Mouse (Mus musculus) heart, embryonic 14.5 days (tissue): ENCODE data around the gene Pfn3. TPM values are rescaled to one million over a fixed set of nuclear protein-coding genes. Genes with fewer than 3 reads are reported as not detected.

Experiments
- ATAC-seq: fragments of 200-750 bp; cut with Nextera tagmentation; 2 replicates; pipeline ENCODE4 v1.8.0; 2017; ENCODE audit warnings: low read depth, moderate TSS enrichment; ENCODE audit not compliant: insufficient number of reproducible peaks, insufficient read depth, low FRiP score
- H3K27ac ChIP-seq, 2 experiments: fragments of 200-500 bp in 1 of 2; fragments of 300-500 bp in 1 of 2; sonication (generic) in 1 of 2; replicated peaks in 1 of 2; 2 replicates each; pipeline ENCODE4 v1.5.1; 2012 to 2014; ENCODE audit warnings: low read depth in 2 of 2, low read length in 2 of 2, control low read depth in 1 of 2, mild to moderate bottlenecking in 1 of 2, mixed read lengths in 1 of 2; ENCODE audit not compliant: control insufficient read depth in 1 of 2, insufficient read depth in 1 of 2
- H3K27me3 ChIP-seq: fragments of 300-500 bp; sonication (generic); 2 replicates; pipeline ENCODE4 v1.6.1; 2014; ENCODE audit warnings: mild to moderate bottlenecking, low read length, control low read depth; ENCODE audit not compliant: control insufficient read depth, insufficient read depth
- H3K36me3 ChIP-seq: fragments of 300-500 bp; sonication (generic); 2 replicates; pipeline ENCODE4 v1.6.1; 2014; ENCODE audit warnings: mild to moderate bottlenecking, control low read depth, low read length, mixed read lengths; ENCODE audit not compliant: control insufficient read depth, insufficient read depth
- H3K4me1 ChIP-seq, 2 experiments: fragments of 200-500 bp in 1 of 2; fragments of 300-500 bp in 1 of 2; sonication (generic) in 1 of 2; 2 replicates each; pipeline ENCODE4 v1.6.1; 2012 to 2014; ENCODE audit warnings: low read length in 2 of 2, control low read depth in 1 of 2, mixed read lengths in 1 of 2; ENCODE audit not compliant: control insufficient read depth in 2 of 2, insufficient read depth in 2 of 2
- H3K4me2 ChIP-seq: fragments of 300-500 bp; sonication (generic); 2 replicates; pipeline ENCODE4 v1.6.1; 2014; ENCODE audit warnings: mild to moderate bottlenecking, low read length
- H3K4me3 ChIP-seq, 2 experiments: fragments of 200-500 bp in 1 of 2; fragments of 300-500 bp in 1 of 2; sonication (generic) in 1 of 2; 2 replicates each; pipeline ENCODE4 v1.5.1; 2012 to 2014; ENCODE audit warnings: low read length in 2 of 2, mild to moderate bottlenecking in 2 of 2, control low read depth in 1 of 2, low read depth in 1 of 2, moderate library complexity in 1 of 2; ENCODE audit not compliant: control insufficient read depth in 1 of 2, insufficient read depth in 1 of 2
- H3K9ac ChIP-seq: fragments of 300-500 bp; sonication (generic); 2 replicates; pipeline ENCODE4 v1.6.1; 2014; ENCODE audit warnings: mild to moderate bottlenecking, low read length
- H3K9me3 ChIP-seq: fragments of 300-500 bp; sonication (generic); 2 replicates; pipeline ENCODE4 v1.6.1; 2016; ENCODE audit warnings: low read length, control low read depth; ENCODE audit not compliant: control insufficient read depth
- WGBS: fragments of 180-500 bp; shearing (Covaris S2); extraction: QIAGEN DNeasy Blood & Tissue Kit; methylation state at CpG from one replicate; pipeline ENCODE4 v1.1.7; 2014; 5-methylcytosine and 5-hydroxymethylcytosine counted together
- polyA plus RNA-seq: library from polyadenylated mRNA; unstranded; fragments of >200 nt; fragmentation: Nextera tagmentation; extraction: Ambion mirVana; gene quantifications from 2 replicates; pipeline ENCODE4 v1.2.1, GENCODE M21; 2014

The Pfn3 gene
- polyA plus RNA-seq, 1 experiment from 2014 or later, result not detected

- Histone ChIP-seq H3K4me1 (no peaks in the 10 kb centered on the region), H3K4me3 (no peak within 1 kb of the TSS), H3K9ac (no peak within 1 kb of the TSS), H3K36me3 (no peaks in the 10 kb centered on the region), H3K27me3 (peaks cover 21% of the 10 kb centered on the region), H3K4me2 (no peak within 1 kb of the TSS), H3K27ac (no peak within 1 kb of the TSS), H3K9me3 (0 out of 2 replicates have a peak, but pooled peaks cover 2% of the 10 kb centered on the region)
- WGBS, result 83% methylated on average over 10 of the region's 10 CpGs
- no peak for ATAC-seq
Observed at GRCm38 (mm10) chr13:55426613-55427012, 11.6 kb upstream of the Pfn3 start, which contains the start of gene F12. F12 (minus strand) TSS chr13:55426793.

- ATAC-seq, result peak; percentile 36; the same call in 1 of the 2 replicates
- Histone ChIP-seq H3K4me2 (peak overlapping the region; percentile 51), H3K9me3 (no peaks in the 10 kb centered on the region), H3K4me3 (peak overlapping the region in 1 of 2 experiments; percentile 20; a peak in 1 of 4 replicates), H3K4me1 (peaks cover 0 to 2% of the 10 kb centered on the region in 2 experiments; a peak in 2 of 4 replicates), H3K27ac (no peak overlapping the region), H3K36me3 (no peaks in the 10 kb centered on the region), H3K27me3 (peaks cover 55% of the 10 kb centered on the region), H3K9ac (peak overlapping the region; percentile 16; the same call in 1 of the 2 replicates)
- WGBS, result 9% methylated on average over 35 of the region's 35 CpGs
Observed at GRCm38 (mm10) chr13:55420933-55421800, 6.1 kb upstream of the Pfn3 start.

- 23% methylated on average over 51 of the region's 51 CpGs for WGBS
- Histone ChIP-seq H3K4me2 (peak overlapping the region; percentile 51), H3K9ac (no peak overlapping the region), H3K9me3 (no peaks in the 10 kb centered on the region), H3K4me3 (no peak overlapping the region), H3K4me1 (peaks cover 0 to 2% of the 10 kb centered on the region in 2 experiments; a peak in 2 of 4 replicates), H3K27me3 (peaks cover 58% of the 10 kb centered on the region), H3K27ac (no peak overlapping the region), H3K36me3 (no peaks in the 10 kb centered on the region)
- 0 out of 2 replicates have a peak, but pooled peaks have one; percentile 11 for ATAC-seq
Observed at GRCm38 (mm10) chr13:55420018-55420932, 5.2 kb upstream of the Pfn3 start.

GRCm38 (mm10) chr13:55419142-55419541, 4.1 kb upstream of the Pfn3 start:
- peaks cover 69% of the 10 kb centered on the region for H3K27me3 ChIP-seq

GRCm38 (mm10) chr13:55418004-55418403, 3.0 kb upstream of the Pfn3 start:
- H3K4me2 ChIP-seq, result no peak overlapping the region
- H3K27me3 ChIP-seq, result peaks cover 81% of the 10 kb centered on the region
- ATAC-seq, result no peak

More at GRCm38 (mm10) chr13:55419142-55419541, 4.1 kb upstream of the Pfn3 start:
- Histone ChIP-seq H3K9me3 (no peaks in the 10 kb centered on the region), H3K9ac (no peak overlapping the region), H3K4me3 (no peak overlapping the region), H3K27ac (no peak overlapping the region), H3K4me1 (peaks cover 0 to 7% of the 10 kb centered on the region in 2 experiments; a peak in 2 of 4 replicates), H3K4me2 (no peak overlapping the region), H3K36me3 (no peaks in the 10 kb centered on the region)
- ATAC-seq, result no peak
- WGBS, result 68% methylated on average over 5 of the region's 5 CpGs

GRCm38 (mm10) chr13:55413333-55413732, 1.7 kb downstream of the Pfn3 start:
- Histone ChIP-seq H3K27me3 (peaks cover 66% of the 10 kb centered on the region), H3K27ac (no peak overlapping the region), H3K9me3 (no peaks in the 10 kb centered on the region), H3K9ac (no peak overlapping the region), H3K4me1 (peaks cover 0 to 5% of the 10 kb centered on the region in 2 experiments; a peak in 1 of 4 replicates), H3K4me2 (no peak overlapping the region), H3K36me3 (no peaks in the 10 kb centered on the region), H3K4me3 (no peak overlapping the region)
- ATAC-seq, result no peak
- 72% methylated on average over 12 of the region's 12 CpGs for WGBS

More at GRCm38 (mm10) chr13:55418004-55418403, 3.0 kb upstream of the Pfn3 start:
- Histone ChIP-seq H3K9ac (no peak overlapping the region), H3K4me1 (peaks cover 0 to 7% of the 10 kb centered on the region in 2 experiments; a peak in 2 of 4 replicates), H3K36me3 (no peaks in the 10 kb centered on the region), H3K9me3 (no peaks in the 10 kb centered on the region), H3K4me3 (no peak overlapping the region), H3K27ac (no peak overlapping the region)
- 11% methylated on average over 12 of the region's 12 CpGs for WGBS
